Mouse (Mus musculus): ENCODE measurements at regions not wholly inside any gene's neighbourhood (a gene's known extent, or its start where the extent isn't known, plus 50 kb on each side); places are given as distances from the start of the nearest gene placed in this dataset.

DNA sequence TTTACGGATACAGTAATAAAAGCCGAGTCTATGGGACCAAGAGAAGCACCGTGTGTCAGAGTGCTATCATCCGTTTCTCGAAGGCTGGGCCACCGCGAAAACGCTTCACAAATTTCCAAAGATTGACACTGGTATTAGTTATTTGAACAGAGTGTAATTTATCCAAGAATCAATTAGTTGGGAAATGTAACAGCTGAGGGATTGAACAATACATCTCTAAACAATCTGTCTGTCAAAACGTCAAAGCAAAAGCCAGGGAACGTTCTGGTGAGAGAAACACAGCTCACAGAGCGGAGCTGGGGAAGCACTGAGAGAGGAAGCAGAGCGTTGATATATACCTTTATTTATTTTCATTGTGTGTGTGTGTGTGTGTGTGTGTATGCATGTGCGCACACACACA, 498.1 kb upstream of the Fam19a5 start:
- no peak for TF ChIP-seq POLR2A (IDR thresholded peaks at IDR 0.05; ENCODE audit: control insufficient read depth, extremely low read depth, insufficient read depth, low read length, poor library complexity)
- TF ChIP-seq CTCF (IDR thresholded peaks at IDR 0.05; ENCODE audit: borderline replicate concordance, control insufficient read depth, extremely low read depth, insufficient read depth, low read length, poor library complexity), result no peak

Data from thymus, adult 2 months (tissue).